Mouse (Mus musculus) midbrain, embryonic 13.5 days (tissue): ENCODE measurements around the gene Tspoap1. TPM values are rescaled to one million over a fixed set of nuclear protein-coding genes. Genes with fewer than 3 reads are reported as not detected.

Experiments
- ATAC-seq: fragments of 200-750 bp; cut with Nextera tagmentation; 2 replicates; pipeline ENCODE4 v1.8.0; 2017; ENCODE audit warnings: mild to moderate bottlenecking, moderate TSS enrichment, moderate library complexity
- H3K27ac ChIP-seq: fragments of 300-500 bp; sonication (generic); 2 replicates; pipeline ENCODE4 v1.5.1; 2015; ENCODE audit warnings: inconsistent platforms, mild to moderate bottlenecking, moderate library complexity
- H3K27me3 ChIP-seq: fragments of 300-500 bp; sonication (generic); 2 replicates; pipeline ENCODE4 v1.6.1; 2015; ENCODE audit warnings: mild to moderate bottlenecking, inconsistent platforms
- H3K36me3 ChIP-seq: fragments of 300-500 bp; sonication (generic); 2 replicates; pipeline ENCODE4 v1.6.1; 2015; ENCODE audit warnings: mild to moderate bottlenecking, inconsistent platforms
- H3K4me1 ChIP-seq: fragments of 300-500 bp; sonication (generic); replicated peaks from 2 replicates; pipeline ENCODE4 v1.6.1; 2015; ENCODE audit warnings: inconsistent platforms
- H3K4me2 ChIP-seq: fragments of 300-500 bp; sonication (generic); replicated peaks from 2 replicates; pipeline ENCODE4 v1.6.1; 2015; ENCODE audit warnings: moderate library complexity, mild to moderate bottlenecking, inconsistent platforms
- H3K4me3 ChIP-seq: fragments of 300-500 bp; sonication (generic); replicated peaks from 2 replicates; pipeline ENCODE4 v1.5.1; 2015; ENCODE audit warnings: mild to moderate bottlenecking, inconsistent platforms
- H3K9ac ChIP-seq: fragments of 300-500 bp; sonication (generic); replicated peaks from 2 replicates; pipeline ENCODE4 v1.6.1; 2015; ENCODE audit warnings: mild to moderate bottlenecking, inconsistent platforms
- H3K9me3 ChIP-seq: fragments of 300-500 bp; sonication (generic); 2 replicates; pipeline ENCODE4 v1.6.1; 2016; ENCODE audit warnings: mild to moderate bottlenecking, inconsistent platforms
- WGBS: fragments of 180-500 bp; shearing (Covaris S2); methylation state at CpG from one replicate; pipeline ENCODE4 v1.1.7; 2015; 5-methylcytosine and 5-hydroxymethylcytosine counted together
- polyA plus RNA-seq: library from polyadenylated mRNA; unstranded; fragments of >200 nt; fragmentation: Nextera tagmentation; extraction: Ambion mirVana; gene quantifications from 2 replicates; pipeline ENCODE4 v1.2.1, GENCODE M21; 2015

Gene Tspoap1
- polyA plus RNA-seq, 1 experiment from 2014 or later = 48.7 TPM

- no peak overlapping the region for H3K4me3 ChIP-seq
- H3K27ac ChIP-seq = no peak overlapping the region
- no peaks in the 10 kb centered on the region for H3K27me3 ChIP-seq
- 90% methylated on average over 7 of the region's 7 CpGs for WGBS
- H3K9ac ChIP-seq = no peak overlapping the region
- H3K4me1 ChIP-seq = no peaks in the 10 kb centered on the region
- H3K9me3 ChIP-seq = no peaks in the 10 kb centered on the region
- ATAC-seq = no peak
- no peak overlapping the region for H3K4me2 ChIP-seq
- H3K36me3 ChIP-seq = peaks cover 28% of the 10 kb centered on the region
Measured at GRCm38 (mm10) chr11:87747716-87748115, 12.6 kb upstream of the Tspoap1 start.

- Histone ChIP-seq H3K9me3 (no peaks in the 10 kb centered on the region), H3K9ac (no peak overlapping the region), H3K4me1 (no peaks in the 10 kb centered on the region), H3K4me2 (no peak overlapping the region), H3K27me3 (no peaks in the 10 kb centered on the region), H3K4me3 (no peak overlapping the region), H3K36me3 (peaks cover 21% of the 10 kb centered on the region), H3K27ac (no peak overlapping the region)
- WGBS = 44% methylated on average over 19 of the region's 19 CpGs
- ATAC-seq = no peak
Measured at GRCm38 (mm10) chr11:87748132-87749119, 11.9 kb upstream of the Tspoap1 start.

GRCm38 (mm10) chr11:87749192-87750042 is 10.9 kb upstream of the Tspoap1 start:
- Histone ChIP-seq H3K36me3 (peaks cover 11% of the 10 kb centered on the region), H3K27ac (no peak overlapping the region), H3K9me3 (no peaks in the 10 kb centered on the region), H3K4me2 (no peak overlapping the region), H3K4me3 (no peak overlapping the region), H3K9ac (no peak overlapping the region), H3K4me1 (no peaks in the 10 kb centered on the region), H3K27me3 (no peaks in the 10 kb centered on the region)
- no peak for ATAC-seq
- WGBS = 62% methylated on average over 18 of the region's 18 CpGs

GRCm38 (mm10) chr11:87750043-87750421 is 10.3 kb upstream of the Tspoap1 start:
- 84% methylated on average over 11 of the region's 11 CpGs for WGBS
- H3K4me2 ChIP-seq = no peak overlapping the region
- H3K27ac ChIP-seq = no peak overlapping the region
- no peaks in the 10 kb centered on the region for H3K4me1 ChIP-seq
- H3K9me3 ChIP-seq = no peaks in the 10 kb centered on the region
- H3K9ac ChIP-seq = no peak overlapping the region
- H3K36me3 ChIP-seq = peaks cover 5% of the 10 kb centered on the region; the same call in 1 of the 2 replicates
- ATAC-seq = no peak
- H3K27me3 ChIP-seq = no peaks in the 10 kb centered on the region
- H3K4me3 ChIP-seq = no peak overlapping the region

- H3K36me3 ChIP-seq = no peaks in the 10 kb centered on the region
- no peak overlapping the region for H3K4me2 ChIP-seq
- no peaks in the 10 kb centered on the region for H3K4me1 ChIP-seq
- H3K9ac ChIP-seq = no peak overlapping the region
- H3K27ac ChIP-seq = no peak overlapping the region
- ATAC-seq = no peak
- no peak overlapping the region for H3K4me3 ChIP-seq
- WGBS = 66% methylated on average over 3 of the region's 3 CpGs
- no peaks in the 10 kb centered on the region for H3K9me3 ChIP-seq
- no peaks in the 10 kb centered on the region for H3K27me3 ChIP-seq
Measured at GRCm38 (mm10) chr11:87750521-87750920, 9.8 kb upstream of the Tspoap1 start.

- Histone ChIP-seq H3K9ac (no peak overlapping the region), H3K4me3 (no peak overlapping the region), H3K4me1 (no peaks in the 10 kb centered on the region), H3K9me3 (no peaks in the 10 kb centered on the region), H3K36me3 (no peaks in the 10 kb centered on the region), H3K27me3 (no peaks in the 10 kb centered on the region), H3K4me2 (no peak overlapping the region), H3K27ac (no peak overlapping the region)
- no peak for ATAC-seq
- 83% methylated on average over 8 of the region's 8 CpGs for WGBS
Measured at GRCm38 (mm10) chr11:87751031-87751430, 9.3 kb upstream of the Tspoap1 start.

GRCm38 (mm10) chr11:87751491-87751966 is 8.8 kb upstream of the Tspoap1 start:
- Histone ChIP-seq H3K9ac (no peak overlapping the region), H3K4me1 (no peaks in the 10 kb centered on the region), H3K4me3 (no peak overlapping the region), H3K4me2 (no peak overlapping the region), H3K27me3 (no peaks in the 10 kb centered on the region), H3K36me3 (no peaks in the 10 kb centered on the region), H3K27ac (no peak overlapping the region), H3K9me3 (no peaks in the 10 kb centered on the region)
- 72% methylated on average over 4 of the region's 4 CpGs for WGBS
- no peak for ATAC-seq

GRCm38 (mm10) chr11:87752307-87752706 is 8.0 kb upstream of the Tspoap1 start:
- H3K4me1 ChIP-seq = no peaks in the 10 kb centered on the region
- H3K9me3 ChIP-seq = no peaks in the 10 kb centered on the region
- no peak overlapping the region for H3K9ac ChIP-seq
- ATAC-seq = no peak
- no peak overlapping the region for H3K4me2 ChIP-seq
- WGBS = 89% methylated on average over 1 of the region's 1 CpGs
- no peak overlapping the region for H3K27ac ChIP-seq
- no peaks in the 10 kb centered on the region for H3K36me3 ChIP-seq
- no peaks in the 10 kb centered on the region for H3K27me3 ChIP-seq
- H3K4me3 ChIP-seq = no peak overlapping the region

- no peak for ATAC-seq
- Histone ChIP-seq H3K9ac (no peak overlapping the region), H3K4me2 (no peak overlapping the region), H3K4me3 (no peak overlapping the region), H3K27me3 (no peaks in the 10 kb centered on the region), H3K4me1 (no peaks in the 10 kb centered on the region), H3K36me3 (no peaks in the 10 kb centered on the region), H3K27ac (no peak overlapping the region), H3K9me3 (no peaks in the 10 kb centered on the region)
- WGBS = 85% methylated on average over 8 of the region's 8 CpGs
Measured at GRCm38 (mm10) chr11:87753255-87753654, 7.1 kb upstream of the Tspoap1 start.

- H3K36me3 ChIP-seq = no peaks in the 10 kb centered on the region
- H3K4me1 ChIP-seq = no peaks in the 10 kb centered on the region
- ATAC-seq = no peak
- no peaks in the 10 kb centered on the region for H3K27me3 ChIP-seq
- WGBS = 89% methylated on average over 5 of the region's 5 CpGs
- no peak overlapping the region for H3K27ac ChIP-seq
- no peak overlapping the region for H3K9ac ChIP-seq
- no peaks in the 10 kb centered on the region for H3K9me3 ChIP-seq
- H3K4me2 ChIP-seq = no peak overlapping the region
- H3K4me3 ChIP-seq = no peak overlapping the region
Measured at GRCm38 (mm10) chr11:87753891-87754501, 6.3 kb upstream of the Tspoap1 start.

- no peak for ATAC-seq
- H3K27me3 ChIP-seq = no peaks in the 10 kb centered on the region
- no peak overlapping the region for H3K4me3 ChIP-seq
- no peaks in the 10 kb centered on the region for H3K9me3 ChIP-seq
- H3K4me2 ChIP-seq = no peak overlapping the region
- no peak overlapping the region for H3K9ac ChIP-seq
- peaks cover 3% of the 10 kb centered on the region for H3K4me1 ChIP-seq
- 81% methylated on average over 5 of the region's 5 CpGs for WGBS
- no peaks in the 10 kb centered on the region for H3K36me3 ChIP-seq
- H3K27ac ChIP-seq = no peak overlapping the region
Measured at GRCm38 (mm10) chr11:87754603-87755002, 5.7 kb upstream of the Tspoap1 start.
